Mouse (Mus musculus) c-Kit-positive CD71-positive TER-119-positive erythroid progenitor cells, embryonic 14.5 days (primary cell): ENCODE data around the gene H2-DMb2.
"Not testable (repeated sequence)": the region's sequence is repeated elsewhere in the genome, so short reads cannot be mapped to it uniquely, and the experiment has no call there.

ENCODE experiments used
- DNase-seq: peaks from one replicate; pipeline ENCODE4 v3.0.0-alpha.2; 2013; ENCODE audit warnings: low spot score

The H2-DMb2 gene

GRCm38 (mm10) chr17:34135297-34136224 is 7.5 kb upstream of the H2-DMb2 start:
- peak; percentile 98 for DNase-seq

GRCm38 (mm10) chr17:34137601-34138000 is 5.5 kb upstream of the H2-DMb2 start:
- no peak for DNase-seq

- no peak for DNase-seq
Observed at GRCm38 (mm10) chr17:34138655-34139054, 4.5 kb upstream of the H2-DMb2 start.

DNA sequence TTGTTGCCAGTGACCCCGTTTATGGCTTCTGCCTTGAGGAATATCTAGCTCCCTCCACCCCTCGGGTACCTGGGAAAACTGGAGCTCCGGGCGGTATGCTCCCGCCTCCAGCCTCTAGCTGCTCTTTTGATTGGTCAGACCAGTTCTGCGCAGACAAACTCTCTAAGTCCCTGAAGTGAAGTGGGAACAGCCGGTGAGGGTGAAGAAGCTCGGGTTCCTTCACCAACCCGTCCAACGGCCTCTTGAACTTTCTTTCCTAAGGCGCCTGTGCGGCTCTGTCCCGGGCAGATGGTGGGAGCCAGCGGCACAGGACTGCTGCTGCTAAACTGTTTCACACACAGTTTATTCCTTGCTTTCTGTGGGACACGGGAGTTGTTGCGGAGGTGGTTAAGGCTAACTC is 3.7 kb upstream of the H2-DMb2 start:
- DNase-seq = no peak

DNA sequence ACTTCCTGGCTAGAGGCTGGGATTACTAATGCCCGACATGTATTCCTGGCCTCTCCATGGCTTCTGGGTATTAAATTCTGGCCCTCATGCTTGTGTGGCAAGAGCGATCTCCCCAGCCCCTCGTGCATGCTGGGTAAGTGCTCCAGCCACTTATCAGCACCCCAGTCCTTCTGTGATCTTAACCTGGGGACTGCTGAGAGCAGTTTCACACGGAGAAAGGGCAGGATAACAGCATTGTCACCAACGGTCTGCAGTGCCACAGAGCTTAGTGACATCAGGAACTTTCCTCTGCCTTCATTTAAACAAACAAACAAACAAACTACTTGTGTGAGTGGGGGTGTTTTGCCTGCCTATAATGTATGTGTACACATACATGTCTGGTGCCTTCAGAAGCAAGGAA is 2.9 kb upstream of the H2-DMb2 start:
- no peak for DNase-seq

- no peak for DNase-seq
Observed at GRCm38 (mm10) chr17:34141448-34141847, 1.7 kb upstream of the H2-DMb2 start.

DNA sequence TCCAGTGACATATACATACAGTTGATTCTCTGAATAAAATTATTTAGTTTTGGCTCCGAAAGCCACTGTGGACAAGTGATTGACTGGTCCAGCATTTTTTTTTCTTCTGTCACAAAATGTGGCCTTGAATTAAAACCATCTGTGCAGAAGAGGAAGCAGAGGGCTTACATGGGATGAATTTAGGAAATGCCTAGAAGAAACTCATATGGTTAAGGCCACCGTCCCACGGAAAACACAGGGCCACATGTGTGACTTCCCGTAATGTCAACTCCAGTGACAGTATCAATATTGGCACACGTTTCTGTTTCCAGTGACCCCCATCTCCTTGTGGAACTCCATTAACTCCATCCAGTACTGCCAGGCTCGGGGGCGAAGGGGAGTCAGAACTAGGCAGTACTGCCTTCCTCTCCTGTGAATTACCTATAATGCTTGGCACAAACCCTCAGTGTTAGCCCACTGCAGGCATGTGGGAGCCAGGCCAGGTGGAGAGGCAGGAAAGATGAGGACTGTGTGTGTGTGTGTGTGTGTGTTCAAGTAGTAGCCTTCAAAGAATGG is 574 bp upstream of the H2-DMb2 start:
- DNase-seq = no peak

- DNase-seq = no peak
Observed at GRCm38 (mm10) chr17:34143461-34143860, 354 bp downstream of the H2-DMb2 start.

DNA sequence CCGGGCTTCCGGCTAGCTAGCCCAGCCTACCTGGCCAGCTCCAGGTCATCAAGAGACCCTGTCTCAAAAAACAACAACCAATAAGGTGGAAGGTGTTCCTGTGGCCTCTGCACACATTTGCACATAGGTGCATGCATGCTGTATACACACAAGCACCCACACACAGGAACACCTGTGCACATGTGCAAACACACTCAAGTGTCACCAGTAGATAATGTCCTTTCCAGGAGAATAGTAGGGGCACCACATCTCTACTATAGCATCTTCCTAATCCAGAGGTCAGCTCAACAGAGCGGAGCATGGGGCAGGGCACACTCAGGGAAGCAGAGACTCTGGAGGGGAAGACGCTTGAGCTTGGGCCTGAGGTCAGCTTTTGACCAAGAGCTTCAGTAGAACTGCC is 1.1 kb downstream of the H2-DMb2 start:
- DNase-seq = not testable (repeated sequence)

DNA sequence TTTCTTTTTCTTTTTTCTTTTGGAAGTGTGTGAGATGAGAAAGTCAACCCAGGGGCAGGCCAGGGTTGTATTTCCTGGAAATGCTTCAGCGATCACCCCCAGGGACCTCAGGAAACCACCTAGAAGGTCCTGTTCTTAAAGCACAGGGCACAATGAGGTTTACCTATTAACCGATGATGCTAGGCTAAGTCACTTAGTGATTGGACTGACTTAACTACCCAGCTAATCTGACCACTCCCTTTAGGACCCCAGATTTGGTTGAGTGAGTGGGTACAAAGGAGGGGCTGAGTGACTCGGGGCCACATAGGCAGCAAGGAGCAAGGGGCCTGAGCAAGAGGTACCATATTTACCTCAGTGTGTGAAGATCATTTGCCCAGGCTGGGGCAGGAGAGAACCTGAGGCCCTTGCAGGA is 1.9 kb downstream of the H2-DMb2 start:
- DNase-seq = no peak

DNA sequence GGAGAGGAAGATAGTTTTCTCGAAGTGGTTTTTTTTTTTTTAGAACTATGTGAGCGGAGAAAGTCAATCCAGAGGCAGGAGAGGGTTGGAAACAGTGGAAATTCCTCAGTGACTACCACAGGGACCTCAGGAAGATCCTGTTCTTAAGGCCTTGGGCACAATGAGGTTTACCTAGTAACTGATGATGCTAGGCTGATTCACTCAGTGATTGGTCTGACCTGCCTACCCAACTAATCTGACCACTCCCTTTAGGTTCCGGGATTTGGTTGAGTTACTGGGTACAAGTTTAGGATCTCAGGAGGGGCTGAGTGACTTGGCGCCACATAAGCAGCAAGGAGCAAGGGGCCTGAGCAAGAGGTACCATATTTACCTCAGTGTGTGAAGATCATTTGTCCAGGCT is 9.8 kb downstream of the H2-DMb2 start, which contains the start of gene H2-DMb1:
Gene H2-DMb1 (plus strand): TSS at position 150 of the 400 bp plus-strand sequence.
- no peak for DNase-seq

- DNase-seq = no peak
Observed at GRCm38 (mm10) chr17:34155534-34155933, 12.4 kb downstream of the H2-DMb2 start.

GRCm38 (mm10) chr17:34164202-34164895 is 21.2 kb downstream of the H2-DMb2 start:
- DNase-seq = no peak

DNA sequence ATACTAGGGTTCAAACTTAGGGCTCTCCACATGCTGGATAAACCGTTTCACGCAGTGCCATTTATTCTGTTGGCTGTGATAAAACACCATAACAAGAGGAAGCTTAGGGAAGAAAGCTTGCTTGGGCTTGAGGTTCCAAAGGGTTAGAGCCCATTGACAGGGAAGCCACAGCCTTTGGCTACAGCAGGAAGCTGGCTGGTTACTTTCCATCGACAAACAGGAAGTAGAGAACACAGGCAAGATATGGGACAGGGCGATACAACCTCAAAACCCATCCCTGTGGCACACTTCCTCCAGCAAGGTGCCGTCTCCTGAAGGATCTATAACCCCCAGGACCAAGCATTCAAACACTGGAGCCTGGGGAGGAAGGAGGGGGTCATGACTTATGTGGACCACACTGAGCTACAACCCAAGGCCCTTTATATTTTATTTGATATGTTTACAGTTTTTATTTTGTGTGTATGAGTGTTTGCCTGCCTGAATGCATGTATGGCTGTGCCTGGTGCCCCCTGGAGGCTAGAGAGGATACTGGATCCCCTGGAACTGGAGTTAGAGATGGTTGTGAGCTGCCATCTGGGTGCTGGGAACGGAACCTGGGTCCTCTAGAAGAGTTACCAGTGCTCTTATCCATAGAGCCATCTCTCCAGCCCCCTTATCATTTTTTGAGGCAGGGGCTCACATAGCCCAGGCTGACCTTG is 22.1 kb downstream of the H2-DMb2 start:
- no peak for DNase-seq

DNA sequence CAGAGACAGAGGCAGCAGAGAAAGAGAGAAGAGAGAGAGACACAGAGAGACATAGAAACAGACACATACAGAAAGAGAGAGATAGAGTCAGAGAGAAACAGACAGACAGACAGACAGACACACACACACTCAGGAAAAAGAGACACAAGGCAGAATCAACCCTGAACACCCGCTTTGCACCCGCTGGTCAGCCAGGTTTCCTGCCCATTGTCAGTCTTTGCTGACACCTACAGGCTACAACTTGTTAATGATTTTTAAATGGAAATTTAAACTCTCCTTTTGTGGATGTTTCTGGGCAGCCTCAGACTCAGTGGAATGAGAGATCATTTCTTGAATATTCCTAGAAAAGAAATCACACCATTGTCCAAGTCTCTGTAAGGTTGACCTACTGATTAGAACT is 26.2 kb downstream of the H2-DMb2 start:
- peak; percentile 26 for DNase-seq

DNA sequence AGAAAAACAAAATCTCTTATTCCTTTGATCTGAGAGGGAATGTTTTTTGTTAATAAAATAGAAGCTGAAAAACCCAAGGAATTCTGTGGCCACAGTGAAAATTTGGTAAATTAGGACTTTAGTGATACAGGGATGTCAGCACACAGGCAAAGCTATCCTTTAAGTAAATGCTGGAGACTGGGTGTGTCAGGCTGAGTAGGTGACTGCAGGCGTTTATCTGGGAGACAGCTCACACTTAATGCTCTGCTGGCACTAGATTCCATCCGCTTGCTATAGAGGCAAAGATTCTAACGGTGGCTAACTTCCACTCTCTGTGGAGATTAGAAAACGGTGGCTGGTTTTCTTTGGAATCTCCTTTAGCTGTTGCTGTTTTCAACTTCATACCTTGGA is 27.4 kb downstream of the H2-DMb2 start:
- no peak for DNase-seq

- DNase-seq = peak; percentile 82
Observed at GRCm38 (mm10) chr17:34170877-34171498, 27.9 kb downstream of the H2-DMb2 start.

- DNase-seq = no peak
Observed at GRCm38 (mm10) chr17:34172528-34172927, 29.4 kb downstream of the H2-DMb2 start.

- no peak for DNase-seq
Observed at GRCm38 (mm10) chr17:34174075-34174474, 31.0 kb downstream of the H2-DMb2 start.

DNA sequence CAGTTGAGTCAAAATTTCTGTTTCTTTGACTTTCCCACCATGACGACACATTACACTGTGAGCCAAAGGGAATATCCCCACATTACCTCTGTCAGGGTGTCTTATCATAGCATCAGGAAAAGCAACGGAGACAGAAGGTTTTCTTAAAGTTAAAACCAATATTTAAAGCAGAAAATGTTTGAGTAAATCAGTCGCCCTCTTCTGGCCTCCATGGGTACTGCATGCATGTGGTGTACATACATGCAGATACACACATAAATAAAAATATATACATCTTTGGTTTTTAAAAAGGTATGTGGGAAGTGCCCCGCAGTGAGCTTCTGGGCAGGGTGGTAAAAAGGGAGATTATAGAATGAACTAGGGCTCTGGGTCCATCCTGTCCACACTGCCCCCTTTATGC is 34.1 kb downstream of the H2-DMb2 start:
- DNase-seq = no peak

DNA sequence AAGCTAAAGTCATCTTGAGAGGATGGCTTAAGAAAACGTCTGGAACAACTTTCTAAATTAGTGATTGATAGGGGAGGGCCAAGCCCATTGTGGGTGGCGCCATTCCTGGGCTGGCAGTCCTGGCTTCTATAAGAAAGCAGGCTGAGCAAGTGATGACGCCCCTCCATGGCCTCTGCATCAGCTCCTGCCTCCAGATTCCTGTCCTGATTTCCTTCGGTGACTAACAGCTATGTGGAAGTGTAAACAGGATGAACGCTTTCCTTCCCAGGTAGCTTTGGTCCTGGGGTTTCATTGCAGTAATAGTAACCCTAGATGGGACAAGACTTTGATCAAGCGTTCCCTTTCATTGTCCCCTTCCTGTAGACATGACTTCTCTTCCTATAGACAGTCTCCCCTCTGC is 35.9 kb downstream of the H2-DMb2 start:
- no peak for DNase-seq
